Mouse (Mus musculus) right cerebral cortex, adult 2 months (tissue): ENCODE measurements at regions not wholly inside any gene's neighbourhood (a gene's known extent, or its start where the extent isn't known, plus 50 kb on each side); places are given as distances from the start of the nearest gene placed in this dataset.

ENCODE experiments used
- DNase-seq, 2 experiments: peaks; one replicate each; pipeline ENCODE4 v3.0.0; 2021 to 2022; ENCODE audit warnings: low spot score in 2 of 2

- no peak for DNase-seq
Observed at GRCm38 (mm10) chr11:48436712-48437111, 363.4 kb upstream of the Rack1 start.

- DNase-seq: no peak
Observed at GRCm38 (mm10) chr11:48431316-48431715, 368.8 kb upstream of the Rack1 start.

- no peak for DNase-seq
Observed at GRCm38 (mm10) chr11:48427423-48427822, 372.7 kb upstream of the Rack1 start.

GRCm38 (mm10) chr11:48426446-48426845, 373.7 kb upstream of the Rack1 start:
- no peak for DNase-seq

GRCm38 (mm10) chr11:48418066-48418756, 381.9 kb upstream of the Rack1 start:
- no peak for DNase-seq

- DNase-seq: no peak
Observed at GRCm38 (mm10) chr11:48417615-48418014, 382.5 kb upstream of the Rack1 start.

GRCm38 (mm10) chr11:48398032-48398431, 402.1 kb upstream of the Rack1 start:
- DNase-seq: no peak

- DNase-seq: no peak
Observed at GRCm38 (mm10) chr11:48381489-48381888, 392.7 kb upstream of the Sgcd start.

- no peak for DNase-seq
Observed at GRCm38 (mm10) chr11:48378044-48378443, 389.3 kb upstream of the Sgcd start.

- no peak for DNase-seq
Observed at GRCm38 (mm10) chr11:48377269-48377668, 388.5 kb upstream of the Sgcd start.

- no peak for DNase-seq
Observed at GRCm38 (mm10) chr11:48351349-48352023, 362.7 kb upstream of the Sgcd start.

- no peak for DNase-seq
Observed at GRCm38 (mm10) chr11:48314500-48314899, 325.7 kb upstream of the Sgcd start.

GRCm38 (mm10) chr11:48295370-48295769, 306.6 kb upstream of the Sgcd start:
- peak; percentile 4 to 6 for DNase-seq

- DNase-seq: no peak
Observed at GRCm38 (mm10) chr11:48262492-48262891, 273.7 kb upstream of the Sgcd start.

GRCm38 (mm10) chr11:48261089-48261488, 272.3 kb upstream of the Sgcd start:
- no peak for DNase-seq

GRCm38 (mm10) chr11:48250678-48251317, 262.0 kb upstream of the Sgcd start:
- DNase-seq: no peak

- no peak for DNase-seq
Observed at GRCm38 (mm10) chr11:48249315-48249714, 260.5 kb upstream of the Sgcd start.

- no peak for DNase-seq
Observed at GRCm38 (mm10) chr11:48221156-48221555, 232.4 kb upstream of the Sgcd start.

- no peak for DNase-seq
Observed at GRCm38 (mm10) chr11:48219157-48219556, 230.4 kb upstream of the Sgcd start.

- DNase-seq: no peak
Observed at GRCm38 (mm10) chr11:48216762-48217161, 228.0 kb upstream of the Sgcd start.

GRCm38 (mm10) chr11:48186604-48187003, 197.8 kb upstream of the Sgcd start:
- DNase-seq: no peak

GRCm38 (mm10) chr11:48178943-48179342, 190.2 kb upstream of the Sgcd start:
- no peak for DNase-seq

- DNase-seq: no peak
Observed at GRCm38 (mm10) chr11:48178174-48178573, 189.4 kb upstream of the Sgcd start.
